Mouse (Mus musculus) gonadal fat pad, adult 2 months (tissue): ENCODE measurements around the gene Col9a2. TPM values are rescaled to one million over a fixed set of nuclear protein-coding genes. Genes with fewer than 3 reads are reported as not detected.

Experiments used
- DNase-seq: peaks from one replicate; pipeline ENCODE4 v3.0.0-alpha.2; 2012; ENCODE audit warnings: low read depth
- polyA plus RNA-seq: library from polyadenylated mRNA; depleted of rRNA; stranded (reverse); fragments of >200 nt; gene quantifications from 2 replicates; pipeline ENCODE4 v1.2.3, GENCODE M21; 2012; rRNA removed

Col9a2 gene
- polyA plus RNA-seq, 1 experiment: 0.08 TPM

DNA sequence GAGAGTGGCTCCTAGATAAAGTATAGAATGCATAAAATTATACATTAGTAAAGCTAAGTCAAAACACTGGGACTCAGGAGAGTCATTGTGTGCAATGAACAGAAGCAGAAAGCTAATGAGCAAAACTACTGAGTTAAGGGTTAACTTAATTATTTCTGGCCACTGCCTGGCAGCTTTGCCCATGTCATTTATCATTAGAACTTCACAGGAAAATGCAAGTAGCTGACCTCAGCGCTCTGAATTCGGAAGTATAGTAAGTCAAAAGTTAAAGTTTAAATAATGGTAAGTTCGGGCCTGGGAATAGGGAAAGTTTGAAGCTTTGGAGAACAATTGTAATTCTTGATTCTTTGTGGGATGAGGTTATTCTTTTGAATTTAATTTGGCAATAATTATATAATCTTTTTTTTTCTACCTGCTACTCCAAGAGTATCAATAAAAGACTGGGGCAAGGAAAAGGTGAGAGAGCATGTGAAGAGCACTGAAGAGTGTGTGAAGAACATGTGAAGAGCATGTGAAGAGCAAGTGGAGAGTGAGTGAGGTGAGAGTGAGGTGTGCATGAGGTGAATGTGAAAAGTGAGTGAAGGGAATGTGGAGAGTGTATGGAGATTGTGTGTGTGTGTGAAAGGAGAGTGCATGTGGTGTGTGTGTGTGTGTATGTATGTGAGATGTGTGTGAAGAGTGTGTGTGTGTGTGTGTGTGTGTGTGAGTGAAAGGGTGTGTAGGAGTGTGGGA, 38.9 kb downstream of the Col9a2 start:
- DNase-seq: no peak

GRCm38 (mm10) chr4:121080395-121080794, 41.2 kb downstream of the Col9a2 start:
- no peak for DNase-seq

GRCm38 (mm10) chr4:121084506-121084905, 45.3 kb downstream of the Col9a2 start:
- no peak for DNase-seq

DNA sequence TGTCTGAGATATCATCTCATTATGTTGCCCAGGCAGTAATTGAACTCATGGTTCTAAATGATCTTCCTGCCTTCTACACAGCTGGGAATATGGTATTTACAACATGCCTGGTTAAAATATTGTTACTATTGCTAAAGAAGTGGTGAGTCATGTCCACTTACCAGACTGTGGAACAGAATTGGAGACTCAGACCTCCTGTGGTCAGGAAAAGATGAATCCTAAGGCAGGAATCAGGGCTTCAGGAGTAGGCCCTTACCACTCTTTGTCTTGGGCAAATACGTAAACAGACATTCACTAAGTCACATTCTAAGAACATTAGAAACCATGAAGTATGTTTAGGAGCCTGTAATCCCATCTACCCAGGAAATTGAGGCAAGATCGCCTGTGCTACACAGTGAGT, 49.5 kb downstream of the Col9a2 start:
- no peak for DNase-seq

DNA sequence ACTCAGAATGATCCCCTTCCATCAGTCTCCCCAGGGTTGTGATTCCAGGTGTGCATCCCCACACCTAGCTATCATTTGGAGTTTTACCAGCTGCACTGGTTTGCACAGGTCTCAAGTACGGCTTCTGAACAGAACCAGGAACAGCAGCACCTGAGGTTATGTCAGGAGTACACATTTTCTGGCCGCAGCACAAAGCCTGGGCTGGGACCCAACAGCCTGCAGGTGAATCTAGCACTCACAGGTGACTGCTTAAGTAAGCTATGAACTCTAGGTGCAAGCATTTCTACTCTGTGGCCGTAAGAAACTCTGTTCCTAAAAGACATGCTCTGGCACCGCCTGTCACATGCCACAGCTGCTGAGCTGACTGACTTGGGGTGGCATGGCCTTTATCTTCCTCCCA, 51.0 kb downstream of the Col9a2 start:
- peak; percentile 73 for DNase-seq

GRCm38 (mm10) chr4:121097650-121098378, 58.6 kb downstream of the Col9a2 start, which contains the start of gene Zmpste24:
TSS of gene Zmpste24 (minus strand) at chr4:121098241.
- peak; percentile 58 for DNase-seq

GRCm38 (mm10) chr4:121103304-121103703, 64.1 kb downstream of the Col9a2 start:
- no peak for DNase-seq

Other genes with a start within 250 kb of the Col9a2 start
- 120 and 148 TPM in 2 replicates for gene Nfyc, start 207.8 kb upstream of the Col9a2 start, polyA plus RNA-seq
- gene Rims3, start 184.6 kb upstream of the Col9a2 start, polyA plus RNA-seq: 0.11 and 0.19 TPM in 2 replicates
- gene Exo5, start 114.4 kb upstream of the Col9a2 start, polyA plus RNA-seq: 7.0 and 7.3 TPM in 2 replicates
- 1.6 TPM in 2 replicates for gene Zfp69, start 87.7 kb upstream of the Col9a2 start, polyA plus RNA-seq
- gene Smap2, start 22.1 kb upstream of the Col9a2 start, polyA plus RNA-seq: 11.2 and 16.7 TPM in 2 replicates
- gene Zmpste24, start 58.9 kb downstream of the Col9a2 start, polyA plus RNA-seq: 27.2 and 28.6 TPM in 2 replicates
- gene Tmco2, start 69.8 kb downstream of the Col9a2 start, polyA plus RNA-seq: 0.51 and 1.3 TPM in 2 replicates
- gene Rlf, start 175.7 kb downstream of the Col9a2 start, polyA plus RNA-seq: 4.6 and 5.5 TPM in 2 replicates